Mouse (Mus musculus): ENCODE data around the gene Apol7c.

DNA sequence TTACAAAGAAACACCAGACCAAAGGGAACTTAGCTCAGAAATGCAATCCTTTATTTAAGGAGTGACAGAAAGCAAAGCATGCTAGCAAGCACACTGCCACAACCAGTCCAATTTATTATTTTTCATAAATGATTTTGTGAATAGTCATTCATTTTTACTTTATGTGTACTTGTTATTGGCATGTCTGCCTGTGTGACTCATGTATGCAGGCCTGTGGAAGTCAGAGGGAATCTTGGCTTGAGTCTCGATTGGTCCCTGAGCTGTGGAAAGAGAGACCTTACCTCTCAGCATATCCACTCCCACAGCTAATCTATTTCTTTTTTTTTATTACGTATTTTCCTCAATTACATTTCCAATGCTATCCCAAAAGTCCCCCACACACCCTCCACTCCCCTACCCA lies 45.7 kb upstream of the Apol7c start:
- TF ChIP-seq POLR2A (IDR thresholded peaks at IDR 0.05; ENCODE audit: control insufficient read depth, extremely low read depth, insufficient read depth, low read length, poor library complexity) (no peak), CTCF (IDR thresholded peaks at IDR 0.05; ENCODE audit: borderline replicate concordance, control insufficient read depth, extremely low read depth, insufficient read depth, low read length, poor library complexity) (no peak)
